Mouse (Mus musculus) heart, adult 9 months (tissue): ENCODE results near the gene Mindy4.

Experiments
- DNase-seq, 2 experiments: peaks; one replicate each; pipeline ENCODE4 v3.0.0; 2022; ENCODE audit warnings: low spot score in 2 of 2

Gene Mindy4

DNA sequence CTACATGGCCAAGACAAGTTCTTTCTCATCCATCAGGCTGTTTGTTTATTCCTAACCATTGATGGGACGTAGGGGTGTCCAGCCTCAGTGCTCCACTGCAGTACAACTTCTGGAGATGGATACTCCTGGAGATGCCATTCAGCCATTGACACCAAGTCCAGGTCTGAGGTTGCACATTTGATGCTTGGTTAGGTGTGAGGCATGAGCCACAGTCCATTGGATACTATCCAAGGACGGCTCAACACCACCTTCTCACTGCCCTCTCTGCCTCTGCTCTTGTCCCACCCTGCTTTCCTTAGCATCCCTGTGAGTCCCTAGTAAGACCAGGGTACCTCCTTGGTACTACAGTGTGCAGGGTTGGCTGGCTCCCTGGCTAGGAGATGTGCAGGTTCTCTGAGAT is 96.7 kb downstream of the Mindy4 start:
- no peak for DNase-seq

DNA sequence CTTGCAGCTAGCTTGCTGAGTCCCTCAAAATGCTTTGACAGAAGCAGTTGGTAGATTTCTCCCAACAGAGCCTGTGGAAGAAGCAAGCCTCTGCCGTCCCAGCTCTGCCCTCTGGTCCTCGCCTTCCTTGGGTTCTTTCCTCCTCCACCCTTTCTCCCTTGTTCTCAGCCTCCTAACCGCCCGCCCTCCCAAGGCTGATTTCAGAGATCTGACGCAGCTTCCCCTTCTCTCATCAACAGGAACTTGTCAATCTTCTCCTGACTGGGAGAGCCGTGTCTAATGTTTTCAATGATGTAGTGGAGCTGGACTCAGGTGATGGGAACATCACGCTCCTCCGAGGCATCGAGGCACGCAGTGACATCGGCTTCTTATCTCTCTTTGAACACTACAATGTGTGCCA is 97.5 kb downstream of the Mindy4 start:
- DNase-seq, result no peak

DNA sequence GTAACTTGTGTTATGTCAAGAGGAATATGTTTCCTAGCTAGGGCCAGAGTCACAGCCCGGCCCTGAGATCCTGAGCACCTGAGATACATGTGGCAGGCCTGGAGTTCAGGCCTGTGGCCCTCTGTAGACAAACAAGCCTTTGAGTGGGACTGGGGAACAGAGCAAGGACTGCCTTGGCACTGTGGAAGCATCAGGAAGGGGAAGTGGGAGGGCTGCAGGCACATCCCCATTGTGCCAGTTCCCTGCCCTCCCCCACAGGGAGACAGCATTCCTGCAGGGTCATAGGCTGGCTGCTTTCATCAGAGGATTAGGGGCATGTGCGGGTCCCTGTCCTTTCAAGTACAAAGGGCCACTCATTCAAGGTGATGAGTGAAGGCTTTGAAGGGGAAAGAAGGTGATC is 107.0 kb downstream of the Mindy4 start:
- no peak for DNase-seq

DNA sequence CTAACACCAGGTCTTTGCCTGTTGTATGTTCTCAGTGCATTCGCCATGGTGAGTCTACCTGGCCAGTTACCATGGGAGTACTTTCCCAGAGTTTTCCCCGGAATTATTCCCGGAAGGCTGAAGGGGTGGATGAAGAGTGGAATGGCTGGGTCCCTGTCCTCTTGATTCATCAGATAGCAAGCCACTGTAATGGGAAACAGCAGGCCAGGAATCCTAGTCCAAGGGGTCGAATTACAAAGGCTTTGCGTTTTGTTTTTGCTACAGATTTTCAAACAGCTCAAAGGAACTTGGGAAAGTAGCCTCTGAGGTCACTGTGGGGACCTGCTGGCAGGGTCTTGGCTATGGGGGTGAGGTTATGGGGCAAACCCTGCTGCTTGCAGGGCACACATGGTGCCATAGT is 108.8 kb downstream of the Mindy4 start:
- no peak for DNase-seq

DNA sequence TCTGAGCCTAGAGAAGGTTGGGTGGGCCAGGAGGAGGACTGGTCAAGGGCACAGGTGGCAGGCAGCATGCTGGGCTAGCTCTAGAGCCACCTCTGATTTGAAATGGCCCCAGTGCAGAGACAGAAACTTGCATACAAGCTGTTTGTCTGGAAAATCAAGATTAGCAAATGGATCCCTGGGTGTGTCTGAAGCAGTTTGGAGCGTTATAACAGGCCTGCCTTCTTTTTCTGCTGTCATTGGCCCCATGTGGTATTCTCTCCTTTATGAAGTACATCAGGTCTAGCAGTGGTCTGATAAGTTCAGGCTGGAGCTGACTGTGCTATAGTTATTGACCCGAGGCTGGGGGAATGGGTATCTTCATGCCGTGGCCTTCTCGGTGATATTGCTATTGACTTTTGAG is 110.7 kb downstream of the Mindy4 start:
- DNase-seq, result no peak

DNA sequence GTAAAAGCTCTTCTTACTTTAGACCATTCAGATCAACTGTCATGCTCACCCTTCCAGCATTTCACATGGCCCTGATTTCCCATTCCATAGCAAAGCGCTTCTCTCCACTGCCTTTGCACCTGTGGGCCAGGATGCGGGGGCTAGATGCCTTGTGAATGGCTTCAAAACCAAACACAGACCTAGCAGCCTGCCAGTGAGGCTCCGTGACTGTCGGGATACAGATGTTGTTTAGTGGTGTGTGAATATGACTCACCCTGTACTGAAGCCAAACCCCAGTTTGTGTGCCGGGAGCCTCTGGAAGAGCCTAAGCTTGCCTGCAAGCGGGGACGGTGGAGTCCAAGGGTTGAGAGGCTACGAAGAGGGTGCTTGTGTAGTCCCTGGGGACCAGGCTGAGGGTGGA is 111.4 kb downstream of the Mindy4 start:
- no peak for DNase-seq

DNA sequence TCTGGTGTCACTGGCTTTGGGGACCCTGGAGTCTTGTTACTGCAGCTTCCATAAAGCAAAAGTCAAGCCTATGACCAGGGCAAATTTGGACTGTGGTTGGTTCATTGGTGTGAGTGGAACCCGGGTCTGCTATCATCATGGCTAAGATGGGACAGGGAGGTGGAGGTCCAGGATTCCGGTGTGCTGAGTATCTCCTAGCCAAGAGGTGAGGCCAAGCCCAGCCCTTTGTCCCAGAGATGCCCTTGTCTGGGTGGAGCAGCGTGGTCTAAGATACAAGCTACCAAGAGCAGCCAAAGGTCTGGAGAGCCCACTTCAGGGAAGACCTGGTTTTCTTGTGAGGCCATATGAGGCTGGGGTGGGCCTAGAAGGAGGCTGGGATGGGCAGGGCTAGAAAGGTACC is 115.4 kb downstream of the Mindy4 start:
- no peak for DNase-seq

DNA sequence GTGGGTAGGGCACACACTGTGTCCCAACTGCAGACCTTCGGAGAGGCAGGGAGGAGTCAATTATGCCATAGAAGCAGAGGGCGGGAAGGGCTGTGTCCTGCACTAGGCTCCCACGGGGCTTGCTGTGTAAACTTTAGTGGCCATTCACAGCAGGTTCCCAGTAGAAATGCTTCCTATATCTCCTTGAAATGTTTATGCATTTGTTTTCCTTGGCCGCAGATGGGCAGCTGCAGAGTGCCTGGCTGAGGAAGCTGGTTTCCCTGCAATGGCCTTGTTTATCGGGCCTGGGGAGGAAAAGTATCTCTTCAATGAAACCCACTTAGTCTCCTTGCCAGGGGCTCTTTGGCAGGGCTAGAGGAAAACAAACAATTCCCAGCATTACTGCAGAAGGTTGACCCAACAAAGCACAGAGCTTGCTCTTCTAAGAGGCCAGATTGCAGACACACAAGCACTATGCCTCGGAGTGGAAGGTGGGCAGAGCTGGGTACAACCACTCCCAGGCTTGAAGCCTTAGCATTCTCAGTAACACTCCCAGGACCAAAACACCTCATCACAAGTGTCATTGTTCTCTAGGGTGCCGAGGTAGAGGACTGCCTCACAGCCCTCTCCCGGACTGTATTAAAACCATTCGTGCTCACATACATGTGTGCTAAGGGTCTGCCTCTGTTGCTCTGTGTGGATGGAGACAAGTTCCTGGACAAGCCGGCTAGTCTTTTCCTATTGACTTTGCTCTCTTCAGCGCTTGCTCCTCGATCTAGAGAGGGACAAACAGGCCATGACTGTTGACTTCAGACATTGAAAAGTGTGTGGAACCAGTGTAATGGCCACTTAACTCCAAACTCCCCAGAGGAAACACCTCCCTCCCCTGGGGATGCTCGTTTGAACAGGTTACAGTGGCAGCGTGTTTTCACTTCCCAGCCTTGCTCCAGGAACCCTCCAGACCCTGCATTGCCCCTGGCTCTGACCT is 116.7 kb downstream of the Mindy4 start:
- peak; percentile 53 to 60 for DNase-seq

DNA sequence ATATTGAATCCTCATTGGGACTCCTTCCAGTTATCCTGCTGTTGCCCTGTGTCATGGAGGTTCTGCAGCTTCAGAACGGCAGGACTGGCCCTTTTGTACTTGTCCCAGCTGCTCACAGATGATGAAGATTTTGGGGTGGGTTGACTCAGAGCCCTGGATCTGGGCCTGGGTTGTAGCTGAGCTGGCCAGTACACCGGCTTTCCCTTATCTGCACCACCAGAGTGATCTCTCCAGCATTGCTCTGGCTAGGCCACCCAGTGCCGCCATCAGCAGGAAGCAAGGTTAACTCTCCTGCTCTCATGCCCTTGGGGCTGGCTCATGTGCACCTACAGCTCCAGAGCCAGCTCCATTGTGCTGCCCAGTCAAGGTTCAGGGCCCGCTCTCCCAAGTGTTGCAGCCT is 117.7 kb downstream of the Mindy4 start:
- peak; percentile 60 to 63 for DNase-seq

DNA sequence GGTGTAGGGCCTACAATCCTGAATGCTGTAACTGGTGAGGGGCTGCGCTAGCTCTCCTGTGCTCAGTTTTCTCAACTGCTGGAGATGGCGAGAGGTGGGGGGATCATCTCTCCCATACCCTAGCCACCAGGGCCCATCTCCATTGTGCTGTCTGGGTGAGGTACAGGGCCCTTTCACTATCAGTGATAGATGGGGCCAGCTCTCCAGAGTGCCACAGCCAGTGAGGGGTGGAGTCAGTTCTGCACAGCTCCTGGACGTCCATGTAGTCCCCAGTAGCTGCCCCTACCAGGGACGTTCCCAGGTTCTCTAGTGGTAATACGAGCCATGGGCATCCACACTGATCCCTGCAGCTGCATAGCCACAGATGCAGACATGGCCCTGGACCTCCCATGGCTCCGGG is 118.3 kb downstream of the Mindy4 start:
- no peak for DNase-seq

DNA sequence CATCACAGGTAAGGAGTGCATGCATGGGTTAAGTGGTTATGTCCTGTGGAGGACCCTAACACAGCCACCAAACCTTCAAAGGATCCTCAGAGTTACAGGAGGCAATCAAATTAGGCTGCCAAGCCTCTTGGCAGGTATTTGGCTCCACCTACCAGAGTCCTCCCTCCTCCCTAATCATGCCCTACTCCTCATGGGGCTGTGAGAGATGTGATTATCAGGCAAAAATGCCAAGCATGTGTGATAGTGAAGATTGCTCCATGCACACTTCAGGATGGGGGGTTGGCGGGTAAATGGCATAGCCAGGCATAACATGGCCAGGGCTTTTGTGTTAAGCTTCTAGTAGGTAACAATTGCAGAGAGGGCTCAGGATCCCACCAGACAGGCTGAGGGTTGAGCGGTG is 119.8 kb downstream of the Mindy4 start:
- no peak for DNase-seq

DNA sequence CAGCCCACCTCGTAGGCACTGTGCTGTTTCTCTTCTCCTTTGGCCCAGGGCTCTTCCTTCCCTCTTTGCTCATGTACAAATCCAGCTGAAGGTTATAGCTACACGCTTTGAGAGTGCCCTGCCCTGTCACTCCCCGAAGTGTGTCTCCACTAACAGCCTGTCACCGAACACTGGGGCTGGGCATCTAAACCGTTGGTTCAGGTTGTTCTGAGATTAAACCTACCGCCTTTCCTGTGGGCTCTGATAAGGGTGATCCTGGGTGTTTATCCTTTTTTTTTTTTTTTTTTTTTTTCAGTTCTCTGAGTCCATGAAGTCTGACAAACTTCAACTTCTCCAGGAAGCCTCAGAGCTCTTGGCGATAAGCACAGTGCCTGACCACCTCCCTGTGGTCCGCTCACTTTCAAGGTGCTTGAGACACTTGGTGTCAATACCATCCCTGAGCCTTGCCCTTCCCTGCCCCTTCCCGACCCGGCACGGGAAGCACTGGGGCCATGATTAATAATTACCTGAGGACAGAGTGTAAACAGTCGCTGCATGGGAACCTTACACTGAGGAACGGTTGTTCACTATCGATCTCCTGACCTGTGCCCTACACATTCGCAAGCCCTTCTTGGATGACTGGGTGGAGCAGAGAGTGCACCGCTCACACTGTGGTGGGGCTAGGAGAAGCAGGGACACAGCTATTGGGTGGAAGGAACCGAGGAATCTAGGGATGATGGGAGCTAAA is 120.9 kb downstream of the Mindy4 start:
- no peak for DNase-seq

DNA sequence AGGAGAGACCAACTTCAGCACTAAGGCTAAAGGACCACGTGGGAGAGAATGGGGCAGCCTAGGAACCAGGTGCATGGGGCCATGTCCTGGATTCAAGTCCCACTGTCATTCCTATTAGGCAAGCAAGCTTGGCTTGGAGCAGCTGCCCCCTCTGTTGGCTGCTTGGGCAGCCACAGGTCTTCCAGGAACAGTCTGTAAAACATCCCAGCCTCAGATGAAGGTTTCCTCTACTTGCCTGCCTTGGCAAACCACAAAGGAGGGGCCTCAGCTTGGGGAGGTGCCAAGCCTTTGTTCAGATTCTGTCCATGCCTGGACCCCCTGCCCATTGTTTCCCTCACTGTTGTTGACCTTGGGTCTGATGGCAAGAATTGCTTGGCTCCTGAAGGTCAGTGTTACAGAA is 121.6 kb downstream of the Mindy4 start:
- DNase-seq, result no peak

DNA sequence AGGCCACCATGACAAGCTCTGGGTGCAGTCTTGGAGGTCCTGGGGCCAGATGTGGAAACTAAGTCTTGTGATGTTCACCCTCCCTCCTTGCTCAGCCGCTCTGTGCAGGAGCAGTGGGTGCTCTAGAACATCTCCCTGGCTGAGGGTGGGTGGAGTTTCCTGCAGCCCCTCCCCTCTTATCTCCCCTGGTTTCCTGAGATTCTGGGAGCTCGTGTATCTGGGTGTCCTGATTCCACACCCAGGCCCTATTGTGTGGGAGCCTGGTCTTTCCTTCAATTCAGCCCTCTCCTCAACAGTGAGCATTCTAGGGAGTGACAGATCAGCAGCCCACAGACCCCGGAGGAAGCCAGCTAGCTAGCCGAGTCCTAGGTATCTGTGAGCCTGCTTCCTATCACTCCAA is 123.1 kb downstream of the Mindy4 start:
- peak; percentile 70 to 87 for DNase-seq

DNA sequence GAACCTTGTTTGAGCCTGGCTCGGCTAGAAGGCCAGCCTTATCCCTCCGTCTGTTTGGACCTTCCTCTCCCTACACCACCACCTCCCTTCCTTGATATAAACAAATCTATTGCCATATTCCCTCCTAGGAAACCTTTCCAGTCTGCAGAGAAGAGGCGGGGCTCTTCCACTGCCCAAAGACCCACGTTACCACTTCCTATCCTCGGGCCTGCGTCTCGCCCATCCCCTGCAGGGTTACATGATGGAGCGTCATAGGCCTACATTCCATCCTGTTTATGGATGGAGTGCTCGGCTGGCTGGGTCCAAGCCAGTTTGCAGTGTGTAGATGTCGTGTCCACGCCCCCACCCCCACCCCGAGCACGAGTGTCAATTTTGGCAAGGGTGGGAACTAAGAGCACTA is 124.1 kb downstream of the Mindy4 start:
- no peak for DNase-seq

DNA sequence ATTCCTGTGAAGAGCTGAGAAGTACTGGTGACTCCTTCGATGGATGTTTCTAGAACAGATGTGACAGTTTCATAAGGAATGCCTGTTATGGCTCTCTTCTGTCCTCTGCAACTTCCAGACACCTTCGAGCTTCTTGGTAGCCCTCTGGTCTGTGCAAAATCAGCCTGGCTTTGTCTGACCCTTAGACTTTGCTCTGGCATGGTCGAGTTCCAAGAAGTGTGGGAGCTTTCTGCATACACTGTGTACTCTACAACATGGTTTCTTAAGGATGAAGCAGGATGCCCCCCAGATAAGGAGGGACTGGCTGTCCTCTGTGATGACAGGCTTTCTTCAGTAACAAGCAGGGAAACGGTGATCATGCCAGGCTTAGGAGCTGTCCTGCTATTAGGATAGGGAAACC is 125.0 kb downstream of the Mindy4 start:
- DNase-seq, result no peak

DNA sequence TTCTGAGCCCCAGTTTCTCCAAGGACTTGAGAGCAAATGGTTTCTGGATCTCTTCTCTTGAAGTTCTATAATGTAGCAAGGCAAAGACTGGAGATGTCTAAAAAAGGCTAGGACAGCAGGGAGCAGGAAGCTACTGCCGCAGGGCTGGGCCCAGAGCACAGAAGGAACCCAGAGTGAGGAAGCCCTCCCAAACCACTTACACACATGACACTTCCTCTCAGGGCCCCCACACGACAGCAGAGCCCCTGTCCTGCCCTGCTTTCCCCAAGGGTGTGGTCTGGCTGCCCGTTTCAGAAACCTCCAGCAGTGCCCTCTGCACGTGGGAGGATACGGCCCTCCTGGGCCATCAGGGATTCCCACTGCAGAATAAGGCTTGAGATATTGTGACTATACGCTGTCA is 128.1 kb downstream of the Mindy4 start:
- peak in 1 of 2 experiments; percentile 73 for DNase-seq

DNA sequence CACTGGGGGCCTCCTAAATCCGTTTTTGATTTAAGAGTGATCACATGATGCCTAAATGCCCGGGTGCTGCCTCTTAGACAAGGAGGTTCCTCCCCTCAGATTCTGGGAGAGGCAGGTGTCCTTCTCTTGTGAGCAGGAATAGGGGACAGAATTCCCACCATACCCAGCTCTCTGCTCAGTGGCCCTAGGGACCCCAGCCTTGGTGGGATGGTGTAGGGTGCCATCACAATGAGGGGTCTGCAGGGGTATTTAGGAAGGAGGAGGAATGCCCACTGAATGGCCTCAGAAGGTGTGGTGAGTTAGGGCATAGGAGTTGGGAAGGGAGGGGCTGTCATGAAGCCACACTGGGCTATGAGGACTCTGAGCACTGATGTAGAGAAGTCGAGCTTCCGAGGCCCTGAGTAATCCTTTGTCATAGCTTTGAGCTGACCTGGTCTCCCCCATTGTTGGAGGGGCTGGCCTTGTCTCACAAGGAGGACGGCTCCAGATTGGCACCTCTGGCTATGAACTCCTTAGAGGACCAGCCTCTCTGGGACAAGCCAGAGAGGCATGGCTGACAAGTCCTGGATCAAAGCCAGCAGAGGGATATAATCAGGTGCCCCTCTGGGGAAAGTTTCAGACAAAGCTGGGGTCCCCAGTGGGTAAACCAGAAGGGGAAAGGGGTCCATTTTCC is 129.1 kb downstream of the Mindy4 start:
- DNase-seq, result no peak

DNA sequence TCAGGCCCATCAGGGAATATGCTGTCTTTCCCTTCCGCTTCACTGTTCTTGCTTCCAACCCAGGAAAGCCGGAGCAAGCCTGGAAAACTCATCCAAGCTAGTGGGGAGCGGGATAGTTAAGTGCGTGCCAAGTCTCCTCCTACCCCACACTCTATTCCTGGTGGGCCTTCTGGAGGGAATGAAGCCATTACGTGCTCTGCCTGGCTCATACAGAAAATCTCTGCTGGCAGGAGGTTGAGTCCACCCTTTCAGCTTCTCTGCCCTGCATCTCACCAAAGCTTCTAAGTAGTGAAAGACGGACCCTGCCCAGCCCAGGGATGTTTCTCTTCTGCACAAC is 129.6 kb downstream of the Mindy4 start:
- DNase-seq, result no peak

DNA sequence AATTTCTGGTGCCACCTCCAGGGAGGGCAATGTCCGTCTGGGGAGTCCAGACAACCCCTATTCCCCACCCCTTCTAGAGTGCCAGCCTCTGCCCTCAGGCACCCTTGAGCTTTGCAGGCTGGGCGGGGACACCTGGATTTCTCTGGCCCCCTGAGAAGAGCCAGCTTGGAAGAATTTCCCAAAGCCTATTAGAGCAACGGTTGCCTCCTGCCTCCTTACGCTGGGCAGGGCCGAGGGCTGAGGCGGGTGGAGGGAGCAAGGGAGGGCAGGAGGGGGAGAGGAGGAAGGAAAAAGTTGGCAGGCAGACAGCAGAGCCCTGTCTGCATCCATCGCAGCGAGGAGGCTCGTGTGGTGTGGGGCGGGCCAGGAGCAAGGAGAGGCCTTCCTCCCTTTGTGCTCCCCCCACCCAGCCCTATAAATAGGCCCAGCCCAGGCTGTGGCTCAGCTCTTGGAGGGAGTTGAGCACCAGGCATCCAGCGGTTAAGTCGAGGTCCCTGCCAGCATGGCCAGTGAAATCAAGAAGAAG is 132.9 kb downstream of the Mindy4 start, which contains the start of gene Aqp1:
Gene Aqp1, plus strand, starts transcription at position 444 of the 526 bp plus-strand sequence.
- peak; percentile 79 to 86 for DNase-seq

DNA sequence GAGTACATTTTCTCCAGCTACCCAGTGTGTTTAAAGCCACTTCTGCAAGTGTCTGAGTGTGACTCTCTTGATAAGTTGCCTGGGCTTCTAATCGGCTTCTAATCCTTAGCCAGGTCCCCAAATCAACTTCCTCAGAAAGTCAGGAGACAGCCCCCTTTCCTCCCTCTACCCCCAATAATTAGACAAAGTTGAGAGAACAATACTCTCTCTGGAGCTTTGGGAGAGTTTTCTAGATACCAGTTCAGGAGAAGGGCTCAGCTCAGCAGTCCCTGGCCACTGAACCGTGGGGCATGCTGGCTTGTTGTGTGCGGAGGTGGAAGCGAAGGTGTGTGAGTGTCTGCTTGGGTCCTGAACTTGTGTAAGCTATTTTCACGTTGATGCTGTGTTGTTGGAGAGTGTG is 134.1 kb downstream of the Mindy4 start:
- peak in 1 of 2 experiments; percentile 4 for DNase-seq

DNA sequence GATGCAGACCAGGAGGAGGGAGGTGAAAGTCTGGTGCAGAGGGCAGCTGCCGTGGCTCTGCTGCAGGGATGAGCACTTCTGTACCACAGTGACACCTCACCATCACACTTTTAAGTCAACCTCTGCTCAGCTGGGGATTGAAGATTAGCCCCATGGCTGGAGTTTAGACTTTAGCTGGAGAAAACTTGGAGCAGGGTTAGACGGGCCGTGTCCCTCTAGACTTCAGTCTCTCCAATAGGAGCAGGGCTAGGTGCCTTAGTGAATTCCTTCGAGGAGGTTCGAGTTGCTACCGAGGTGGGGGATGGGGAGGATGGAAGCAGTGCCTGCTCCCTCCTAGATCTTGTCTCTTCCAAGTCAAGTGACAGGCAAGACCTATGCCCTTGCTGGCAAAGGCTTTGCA is 134.9 kb downstream of the Mindy4 start:
- peak in 1 of 2 experiments; percentile 28 for DNase-seq
